Mouse (Mus musculus) stomach, adult 2 months (tissue): ENCODE measurements around the gene Klrg1. TPM values are rescaled to one million over a fixed set of nuclear protein-coding genes. Genes with fewer than 3 reads are reported as not detected.

Experiments
- polyA plus RNA-seq: library from polyadenylated mRNA; depleted of rRNA; stranded (reverse); fragments of >200 nt; gene quantifications from 2 replicates; pipeline ENCODE4 v1.2.3, GENCODE M21; 2012; rRNA removed

Klrg1 gene
- polyA plus RNA-seq: 0.05 and 0.13 TPM in 2 replicates

GRCm38 (mm10) chr6:122282782-122283181, at the start of gene Klrg1:
TSS of gene Klrg1 (minus strand) at chr6:122282882.

GRCm38 (mm10) chr6:122308505-122309393, 26.1 kb upstream of the Klrg1 start, which contains the start of gene M6pr:
TSS of gene M6pr (plus strand) at chr6:122308720.

Other genes starting within 250 kb of the Klrg1 start
- 13.4 and 17.6 TPM in 2 replicates for gene M6pr, start 25.8 kb upstream of the Klrg1 start, polyA plus RNA-seq
- gene Phc1, start 57.7 kb upstream of the Klrg1 start, polyA plus RNA-seq: 15.4 and 23.5 TPM in 2 replicates
- gene Rimklb, start 215.9 kb upstream of the Klrg1 start, polyA plus RNA-seq: 0.02 and 0.04 TPM in 2 replicates
- 68.1 and 71.2 TPM in 2 replicates for gene Mfap5, start 223.0 kb upstream of the Klrg1 start, polyA plus RNA-seq